Mouse (Mus musculus) limb, embryonic 10.5 days (tissue): ENCODE measurements around the gene Fam166a. TPM values are rescaled to one million over a fixed set of nuclear protein-coding genes. Genes with fewer than 3 reads are reported as not detected.

Experiments
- DNase-seq: peaks from one replicate; pipeline ENCODE4 v3.0.0-alpha.2; 2017; ENCODE audit warnings: low spot score
- H3K27ac ChIP-seq: fragments of 300-500 bp; sonication (generic); 2 replicates; pipeline ENCODE4 v1.5.1; 2016; ENCODE audit warnings: mild to moderate bottlenecking
- H3K27me3 ChIP-seq: fragments of 300-500 bp; sonication (generic); 2 replicates; pipeline ENCODE4 v1.6.1; 2016; ENCODE audit warnings: low read depth, mild to moderate bottlenecking; ENCODE audit not compliant: poor library complexity, severe bottlenecking
- H3K36me3 ChIP-seq: fragments of 300-500 bp; sonication (generic); 2 replicates; pipeline ENCODE4 v1.6.1; 2016; ENCODE audit warnings: mild to moderate bottlenecking, moderate library complexity
- H3K4me1 ChIP-seq: fragments of 300-500 bp; sonication (generic); 2 replicates; pipeline ENCODE4 v1.6.1; 2016
- H3K4me3 ChIP-seq: fragments of 300-500 bp; sonication (generic); 2 replicates; pipeline ENCODE4 v1.5.1; 2016; ENCODE audit warnings: mild to moderate bottlenecking, moderate library complexity
- H3K9me3 ChIP-seq: fragments of 300-500 bp; sonication (generic); replicated peaks from 2 replicates; pipeline ENCODE4 v1.6.1; 2016; ENCODE audit warnings: mild to moderate bottlenecking
- WGBS: fragments of 180-500 bp; shearing (Covaris S2); methylation state at CpG from one replicate; pipeline ENCODE4 v1.1.7; 2016; 5-methylcytosine and 5-hydroxymethylcytosine counted together
- polyA plus RNA-seq: library from polyadenylated mRNA; unstranded; fragments of >200 nt; fragmentation: Nextera tagmentation; extraction: Ambion mirVana; gene quantifications from 2 replicates; pipeline ENCODE4 v1.2.1, GENCODE M21; 2016

The Fam166a gene
- polyA plus RNA-seq, 1 experiment from 2014 or later, result 1.0 TPM

DNA sequence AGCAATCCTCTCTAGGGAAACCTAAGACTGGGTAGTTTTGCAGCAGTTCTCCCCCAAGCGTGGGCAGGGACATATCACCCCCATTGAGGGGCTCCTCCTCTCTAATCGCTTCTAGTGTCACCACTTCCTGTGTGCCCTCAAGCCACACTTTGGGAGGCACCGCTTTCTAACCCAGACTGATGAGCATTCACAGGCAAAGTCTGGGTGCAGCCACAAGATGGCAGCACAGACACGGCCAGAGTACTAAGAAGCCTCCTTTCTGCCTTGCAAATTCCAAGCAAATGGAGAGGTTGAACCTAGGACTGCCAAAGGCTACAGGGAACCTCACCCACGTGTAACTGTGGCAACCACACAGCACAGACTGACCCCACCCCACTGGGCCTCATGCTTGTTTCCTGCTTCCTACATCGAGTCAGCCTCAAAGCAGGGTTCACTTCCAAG is 25.2 kb upstream of the Fam166a start:
- peaks cover 45% of the 10 kb centered on the region for H3K4me1 ChIP-seq

DNA sequence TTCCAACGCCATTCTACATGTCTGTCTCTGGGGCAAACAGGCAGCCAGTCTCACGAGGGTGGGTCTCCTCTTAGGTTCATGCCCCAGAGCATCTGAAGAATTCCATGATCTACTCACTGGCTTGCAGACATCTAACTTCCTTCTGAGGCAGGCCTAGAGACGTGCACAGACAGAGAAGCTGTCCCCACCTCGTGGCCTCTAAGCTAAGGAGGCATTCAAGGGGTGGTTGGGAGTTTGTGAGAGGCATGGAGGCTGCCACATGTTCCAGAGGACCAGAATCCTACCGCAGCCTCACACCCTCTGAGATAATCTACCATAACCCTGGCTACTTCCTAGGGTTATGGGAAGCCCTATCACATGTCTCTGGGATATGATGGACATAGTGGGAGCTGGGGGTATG is 24.5 kb upstream of the Fam166a start:
- DNase-seq, result peak; percentile 19
- H3K4me3 ChIP-seq, result no peak overlapping the region
- H3K27me3 ChIP-seq, result peaks cover 41% of the 10 kb centered on the region
- H3K4me1 ChIP-seq, result peaks cover 45% of the 10 kb centered on the region
- WGBS, result 81% methylated on average over 5 of the region's 5 CpGs
- no peaks in the 10 kb centered on the region for H3K9me3 ChIP-seq
- H3K36me3 ChIP-seq, result peaks cover 12% of the 10 kb centered on the region
- no peak overlapping the region for H3K27ac ChIP-seq

More for the DNA sequence above, 25.2 kb upstream of the Fam166a start:
- DNase-seq, result peak; percentile 88
- peaks cover 6% of the 10 kb centered on the region for H3K36me3 ChIP-seq
- no peaks in the 10 kb centered on the region for H3K9me3 ChIP-seq
- peaks cover 41% of the 10 kb centered on the region for H3K27me3 ChIP-seq
- no peak overlapping the region for H3K27ac ChIP-seq
- no peak overlapping the region for H3K4me3 ChIP-seq
- 4% methylated on average over 6 of the region's 6 CpGs for WGBS

DNA sequence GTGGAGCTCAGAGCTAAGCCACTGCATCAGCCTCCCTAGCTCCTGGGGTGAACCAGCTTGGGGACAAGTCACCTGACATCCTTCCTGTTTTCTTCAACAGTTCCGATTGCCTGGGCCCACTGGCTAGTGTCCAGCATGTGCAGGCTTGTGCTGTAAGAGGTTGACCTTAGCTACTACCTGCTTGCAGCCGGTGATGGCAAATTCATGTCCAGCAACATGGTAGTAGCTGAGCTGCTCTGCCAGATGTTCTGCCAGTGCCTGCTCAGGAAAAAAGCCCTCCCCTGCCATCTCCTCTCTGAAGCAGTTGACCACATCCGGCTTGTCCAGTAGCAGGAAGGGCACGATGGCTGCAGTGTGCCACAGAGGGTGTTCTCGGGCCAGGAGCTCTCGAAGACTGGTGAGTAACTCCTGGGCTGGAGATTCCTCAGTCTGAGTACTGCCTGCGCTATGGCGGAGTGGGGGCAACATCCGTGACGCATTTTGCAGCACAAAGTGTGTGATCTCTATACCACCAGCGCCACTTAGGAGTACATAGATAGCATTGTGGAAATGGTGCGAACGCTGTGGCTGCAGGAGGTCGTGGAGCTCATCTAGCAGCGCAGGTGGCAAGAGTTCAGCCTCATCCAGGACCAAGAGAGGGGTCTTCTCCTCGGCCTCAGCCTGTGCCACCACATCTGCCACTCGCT is 23.9 kb upstream of the Fam166a start:
- 86% methylated on average over 17 of the region's 17 CpGs for WGBS
- Histone ChIP-seq H3K4me1 (peaks cover 45% of the 10 kb centered on the region), H3K27ac (no peak overlapping the region), H3K36me3 (peaks cover 19% of the 10 kb centered on the region), H3K27me3 (peaks cover 41% of the 10 kb centered on the region), H3K9me3 (no peaks in the 10 kb centered on the region), H3K4me3 (no peak overlapping the region)
- DNase-seq, result peak; percentile 27

DNA sequence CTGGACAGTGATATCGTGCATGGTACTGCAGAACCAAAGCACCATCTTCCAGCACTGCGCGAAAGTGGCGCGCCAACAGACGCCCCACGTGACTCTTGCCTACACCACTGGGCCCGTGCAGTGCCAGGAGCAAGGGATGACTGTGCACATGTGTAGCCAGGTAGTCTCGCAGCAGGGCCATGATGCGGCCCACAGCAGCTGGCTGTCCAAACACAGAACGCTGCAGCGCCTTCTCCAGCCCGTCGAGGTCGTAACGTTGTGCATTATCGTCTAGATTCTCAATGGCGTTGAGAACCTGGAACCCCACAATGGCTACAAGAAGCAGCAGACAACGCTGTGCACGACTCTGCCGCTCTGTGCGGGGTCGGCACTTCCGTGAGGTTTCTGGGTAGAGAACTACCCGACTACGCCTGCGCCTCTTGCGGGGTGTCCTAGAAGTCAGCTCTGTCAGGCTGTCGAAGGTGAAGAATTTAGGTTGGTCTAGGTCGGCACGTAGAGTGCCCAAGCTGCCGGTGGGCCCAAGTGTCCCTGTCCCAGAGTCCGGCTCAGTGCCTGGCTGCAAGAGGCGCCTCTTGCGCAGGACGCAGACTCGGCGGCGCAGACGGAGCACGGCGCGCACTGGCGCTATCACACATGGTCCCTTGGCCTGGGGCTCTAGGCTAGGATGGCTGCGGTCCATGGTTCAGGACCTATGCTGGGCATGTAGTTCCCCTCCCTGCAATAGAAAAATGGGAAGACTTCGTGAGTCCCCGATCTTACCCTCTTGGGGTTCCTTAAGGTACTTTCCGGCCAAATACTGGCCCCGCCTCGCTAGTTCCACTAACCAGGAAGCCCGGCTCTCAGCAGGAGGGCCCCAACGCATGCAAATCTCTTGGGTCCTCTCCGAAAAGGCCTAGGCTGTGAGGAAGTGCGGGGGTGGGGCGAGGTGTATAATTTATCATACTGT is 23.1 kb upstream of the Fam166a start:
- peak overlapping the region; percentile 40 for H3K4me3 ChIP-seq
- H3K27me3 ChIP-seq, result peaks cover 41% of the 10 kb centered on the region
- peak; percentile 41 for DNase-seq
- peaks cover 45% of the 10 kb centered on the region for H3K4me1 ChIP-seq
- 0 out of 2 replicates have a peak overlapping the region, but pooled peaks have one; percentile 47 for H3K27ac ChIP-seq
- H3K9me3 ChIP-seq, result no peaks in the 10 kb centered on the region
- 20% methylated on average over 55 of the region's 55 CpGs for whole genome bisulfite sequencing
- H3K36me3 ChIP-seq, result peaks cover 27% of the 10 kb centered on the region

DNA sequence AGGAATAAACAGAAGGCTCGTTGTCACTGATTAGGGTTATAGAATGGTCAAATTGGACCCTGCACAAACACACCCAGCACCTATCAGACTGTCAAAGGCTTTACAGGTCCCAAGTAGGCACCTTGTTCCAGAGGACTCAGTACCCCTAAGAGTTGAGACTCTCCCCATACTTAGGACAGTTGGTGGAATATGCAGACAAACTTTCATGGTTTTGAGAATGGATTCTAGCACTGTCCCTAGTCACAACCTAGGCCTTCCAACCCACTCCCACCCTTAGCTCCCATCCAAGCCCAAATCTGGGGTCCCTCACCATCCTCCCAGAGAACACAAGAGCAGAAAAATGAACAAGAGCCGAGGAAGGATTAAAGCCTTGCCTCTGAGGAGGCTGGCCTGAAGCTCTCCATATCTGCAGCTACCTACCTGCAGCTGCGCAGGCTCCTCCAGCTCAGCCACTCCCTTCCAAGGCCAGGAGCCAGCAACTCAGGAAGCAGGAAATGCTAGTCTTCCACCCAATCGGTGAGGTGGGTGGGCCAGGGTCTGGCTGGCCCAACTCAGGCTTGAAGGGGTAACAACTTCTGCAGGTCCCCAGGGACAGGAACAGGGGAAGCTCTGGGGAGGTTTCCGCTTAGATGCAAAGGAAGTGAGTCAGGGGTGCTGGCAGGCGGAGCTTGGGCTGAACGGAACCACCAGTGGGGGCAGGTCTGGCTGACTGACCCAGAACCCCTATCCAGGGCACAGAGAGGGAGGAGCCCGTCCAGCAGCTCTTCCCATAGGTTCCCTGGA is 22.2 kb upstream of the Fam166a start, which contains the start of gene Tor4a:
Gene Tor4a, minus strand, starts transcription at position 715 of the 783 bp plus-strand sequence.
- Histone ChIP-seq H3K27me3 (peaks cover 41% of the 10 kb centered on the region), H3K9me3 (no peaks in the 10 kb centered on the region), H3K4me1 (peaks cover 45% of the 10 kb centered on the region), H3K27ac (peak within 1 kb of the TSS; percentile 47; the same call in 1 of the 2 replicates), H3K4me3 (peak within 1 kb of the TSS; percentile 40), H3K36me3 (peaks cover 36% of the 10 kb centered on the region)
- WGBS, result 12% methylated on average over 8 of the region's 8 CpGs
- peak; percentile 43 for DNase-seq

DNA sequence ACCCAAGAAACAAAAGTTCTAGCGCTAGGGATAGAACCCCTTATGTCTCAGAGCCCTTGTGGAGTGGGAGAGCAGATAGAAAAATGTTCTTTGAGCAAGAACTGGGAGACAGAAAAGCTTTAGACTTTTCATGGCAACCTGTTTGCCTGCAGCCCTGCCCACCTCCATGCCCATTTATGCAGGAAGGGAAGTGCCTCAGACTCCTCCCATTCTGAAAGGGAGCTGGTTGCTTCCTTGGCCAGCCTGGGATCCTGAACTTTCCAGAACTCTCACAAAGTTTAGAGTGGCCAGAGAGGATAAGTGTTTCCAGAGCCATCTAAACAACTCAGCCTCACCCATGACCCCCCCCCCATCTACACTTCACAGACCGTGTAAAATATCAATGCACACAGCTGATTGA is 21.4 kb upstream of the Fam166a start:
- H3K4me1 ChIP-seq, result peaks cover 45% of the 10 kb centered on the region
- 33% methylated on average over 2 of the region's 2 CpGs for WGBS
- no peak overlapping the region for H3K27ac ChIP-seq
- peaks cover 41% of the 10 kb centered on the region for H3K27me3 ChIP-seq
- peaks cover 44% of the 10 kb centered on the region for H3K36me3 ChIP-seq
- no peak for DNase-seq
- H3K4me3 ChIP-seq, result no peak overlapping the region
- H3K9me3 ChIP-seq, result no peaks in the 10 kb centered on the region

DNA sequence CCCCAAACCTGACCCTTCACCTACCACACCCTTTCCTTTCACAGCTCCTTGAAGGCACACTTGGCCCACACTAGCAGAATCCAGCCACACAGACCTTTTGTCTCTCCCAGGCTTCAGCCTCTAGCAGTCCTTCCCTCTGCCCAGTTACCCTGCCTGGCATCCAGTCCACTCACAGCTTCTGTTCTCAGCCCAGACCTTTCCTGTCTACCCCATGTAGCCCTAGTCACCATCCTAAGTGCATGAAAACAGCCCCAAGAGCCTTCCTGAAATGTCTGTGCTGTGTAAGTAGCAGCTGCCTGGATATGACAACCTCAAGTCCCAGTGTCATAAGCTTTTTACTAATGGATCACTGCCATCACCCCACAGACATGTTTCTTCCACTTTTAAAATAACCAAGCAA is 20.6 kb upstream of the Fam166a start:
- H3K36me3 ChIP-seq, result peaks cover 52% of the 10 kb centered on the region
- peaks cover 41% of the 10 kb centered on the region for H3K27me3 ChIP-seq
- no peak for DNase-seq
- 0 out of 2 replicates have a peak overlapping the region, but pooled peaks have one; percentile 3 for H3K27ac ChIP-seq
- H3K4me1 ChIP-seq, result peaks cover 45% of the 10 kb centered on the region
- no peaks in the 10 kb centered on the region for H3K9me3 ChIP-seq
- H3K4me3 ChIP-seq, result no peak overlapping the region

DNA sequence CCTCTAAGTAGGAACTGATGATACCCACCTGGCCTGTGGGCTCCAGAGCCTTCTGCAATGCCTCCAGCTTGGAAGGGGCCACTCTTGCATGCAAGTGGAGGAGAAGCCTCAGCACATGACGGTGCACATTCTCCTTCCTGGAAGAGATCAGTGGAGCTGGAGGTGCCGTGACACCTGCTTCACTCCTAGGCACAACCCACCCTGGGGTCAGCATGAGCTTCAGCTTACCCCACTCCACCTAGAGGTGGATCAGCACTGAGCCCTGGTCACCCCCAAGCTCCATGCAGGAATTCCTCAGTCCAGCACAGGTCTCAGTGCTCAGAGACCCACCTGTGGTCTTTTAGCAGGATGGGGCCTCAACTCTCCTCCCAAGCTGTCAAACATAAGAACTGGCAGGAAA is 17.9 kb upstream of the Fam166a start:
- Histone ChIP-seq H3K4me1 (peaks cover 24% of the 10 kb centered on the region), H3K27me3 (peaks cover 20% of the 10 kb centered on the region), H3K36me3 (peaks cover 79% of the 10 kb centered on the region), H3K9me3 (no peaks in the 10 kb centered on the region), H3K4me3 (no peak overlapping the region), H3K27ac (no peak overlapping the region)
- no peak for DNase-seq
- WGBS, result 93% methylated on average over 2 of the region's 2 CpGs

DNA sequence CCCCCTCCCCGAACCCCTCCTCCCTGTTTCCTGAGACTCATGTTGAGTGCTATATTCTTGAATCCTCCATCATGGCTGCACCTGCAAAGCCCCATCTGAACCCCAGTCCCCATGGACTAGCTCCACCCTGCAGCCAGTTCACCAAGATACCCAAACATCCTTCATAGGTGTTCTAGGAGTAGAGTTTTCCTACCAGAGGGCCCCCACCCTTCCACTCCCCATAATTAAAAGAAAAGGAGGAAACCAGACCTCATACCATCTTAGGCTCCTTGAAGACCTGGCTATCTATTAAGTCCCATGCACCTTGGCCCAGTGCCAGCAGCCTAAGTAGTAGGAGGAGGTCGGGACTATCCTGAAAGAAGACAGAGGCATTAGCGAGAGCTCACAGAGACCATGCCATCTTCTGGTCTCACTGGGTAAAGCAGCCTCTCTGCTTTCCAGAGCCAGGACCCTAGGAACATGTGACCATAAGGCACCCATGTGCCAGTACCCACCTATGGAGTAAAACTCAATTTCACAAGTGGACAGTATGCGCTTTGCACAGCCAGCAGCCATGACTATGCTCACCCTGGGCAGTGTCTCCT is 14.8 kb upstream of the Fam166a start:
- H3K4me1 ChIP-seq, result no peaks in the 10 kb centered on the region
- H3K9me3 ChIP-seq, result no peaks in the 10 kb centered on the region
- H3K4me3 ChIP-seq, result no peak overlapping the region
- H3K27ac ChIP-seq, result no peak overlapping the region
- 74% methylated on average over 4 of the region's 4 CpGs for WGBS
- peaks cover 99% of the 10 kb centered on the region for H3K36me3 ChIP-seq
- no peaks in the 10 kb centered on the region for H3K27me3 ChIP-seq
- DNase-seq, result no peak

DNA sequence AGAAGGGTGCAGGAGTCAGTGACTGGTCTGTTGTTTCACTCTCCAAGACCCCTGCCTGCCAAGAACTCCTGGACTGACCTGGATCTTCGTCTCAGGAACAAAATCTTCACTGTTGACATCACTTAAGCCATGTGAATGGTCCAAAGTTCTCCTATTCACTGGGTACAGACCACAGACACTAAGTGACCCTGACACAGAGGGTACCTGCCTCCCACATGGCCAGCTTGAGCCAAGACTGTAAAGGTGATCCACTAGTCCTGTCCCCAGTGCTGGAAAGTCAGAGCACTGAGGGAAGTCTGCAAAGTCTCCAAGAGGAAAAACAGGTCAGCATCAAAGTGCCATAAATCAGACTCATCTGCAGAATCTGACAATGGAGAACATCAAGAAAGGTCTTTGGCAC is 11.0 kb upstream of the Fam166a start:
- H3K27ac ChIP-seq, result no peak overlapping the region
- no peaks in the 10 kb centered on the region for H3K9me3 ChIP-seq
- no peaks in the 10 kb centered on the region for H3K27me3 ChIP-seq
- peaks cover 18% of the 10 kb centered on the region for H3K4me1 ChIP-seq
- H3K36me3 ChIP-seq, result peaks cover 70% of the 10 kb centered on the region
- DNase-seq, result no peak
- H3K4me3 ChIP-seq, result no peak overlapping the region
- WGBS, result 89% methylated on average over 1 of the region's 1 CpGs

DNA sequence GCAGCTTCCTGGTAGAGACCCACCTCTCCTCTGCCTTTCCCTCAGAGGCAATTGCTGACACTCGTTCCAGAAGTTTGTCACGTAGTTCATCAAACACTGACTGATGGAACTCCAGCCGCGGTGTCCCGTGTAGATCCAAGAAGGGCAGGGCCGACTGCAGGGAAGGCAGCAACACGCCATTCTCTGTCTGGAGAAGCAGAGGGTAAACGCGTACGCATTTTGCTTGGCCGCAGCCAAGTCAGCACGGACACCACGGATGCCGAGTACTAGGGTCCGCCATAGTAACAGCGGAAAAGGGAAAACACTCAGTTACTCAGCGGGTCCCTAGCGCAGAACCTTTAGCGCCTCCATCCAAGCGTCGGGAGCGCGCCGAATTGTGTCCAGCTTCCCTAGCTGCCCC is 7.9 kb upstream of the Fam166a start:
- H3K27ac ChIP-seq, result peak overlapping the region; percentile 96
- WGBS, result under 1% methylated on average over 24 of the region's 24 CpGs
- peaks cover 18% of the 10 kb centered on the region for H3K4me1 ChIP-seq
- DNase-seq, result no peak
- H3K27me3 ChIP-seq, result peaks cover 21% of the 10 kb centered on the region
- H3K4me3 ChIP-seq, result peak overlapping the region; percentile 84
- H3K9me3 ChIP-seq, result no peaks in the 10 kb centered on the region
- peaks cover 39% of the 10 kb centered on the region for H3K36me3 ChIP-seq

DNA sequence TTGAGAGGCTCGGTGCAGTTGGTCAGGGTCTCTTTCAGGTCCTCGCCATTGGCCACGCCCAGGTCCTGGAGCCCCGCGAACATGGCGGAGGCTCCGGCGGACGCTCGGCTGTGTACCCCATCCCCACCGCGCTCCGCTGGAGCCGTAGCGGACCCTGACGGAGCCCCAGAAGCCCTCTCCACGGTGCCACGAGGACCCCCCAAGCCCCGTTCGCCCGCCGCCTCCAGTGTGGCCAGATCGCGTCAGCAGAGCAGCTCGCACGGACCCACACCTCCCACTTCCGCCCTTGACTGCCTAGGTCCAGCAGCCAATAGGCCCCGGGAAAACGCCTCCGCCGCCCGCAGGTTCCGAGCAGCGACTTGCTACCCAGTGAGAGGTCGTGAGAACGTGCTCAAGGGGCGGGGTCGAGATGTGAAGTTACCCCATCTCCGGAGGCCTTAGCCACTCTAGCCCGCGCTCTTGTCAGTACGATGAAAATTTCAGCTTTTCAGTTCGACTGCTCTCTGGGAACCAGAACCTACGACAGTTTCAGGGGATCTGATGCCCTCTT is 7.3 kb upstream of the Fam166a start, which contains the start of gene Nelfb:
Gene Nelfb, minus strand, starts transcription at position 369 of the 550 bp plus-strand sequence.
- peak within 1 kb of the TSS; percentile 84 for H3K4me3 ChIP-seq
- peak within 1 kb of the TSS; percentile 96 for H3K27ac ChIP-seq
- DNase-seq, result peak; percentile 94
- peaks cover 18% of the 10 kb centered on the region for H3K4me1 ChIP-seq
- H3K27me3 ChIP-seq, result peaks cover 22% of the 10 kb centered on the region
- H3K36me3 ChIP-seq, result peaks cover 34% of the 10 kb centered on the region
- WGBS, result under 1% methylated on average over 44 of the region's 44 CpGs
- H3K9me3 ChIP-seq, result no peaks in the 10 kb centered on the region
